Mouse (Mus musculus): ENCODE results near the gene Wnt11. TPM values are rescaled to one million over a fixed set of nuclear protein-coding genes. Genes with fewer than 3 reads are reported as not detected.

Gene Wnt11
- polyA plus RNA-seq, 1 experiment from 2014 or later: 3.6 TPM

DNA sequence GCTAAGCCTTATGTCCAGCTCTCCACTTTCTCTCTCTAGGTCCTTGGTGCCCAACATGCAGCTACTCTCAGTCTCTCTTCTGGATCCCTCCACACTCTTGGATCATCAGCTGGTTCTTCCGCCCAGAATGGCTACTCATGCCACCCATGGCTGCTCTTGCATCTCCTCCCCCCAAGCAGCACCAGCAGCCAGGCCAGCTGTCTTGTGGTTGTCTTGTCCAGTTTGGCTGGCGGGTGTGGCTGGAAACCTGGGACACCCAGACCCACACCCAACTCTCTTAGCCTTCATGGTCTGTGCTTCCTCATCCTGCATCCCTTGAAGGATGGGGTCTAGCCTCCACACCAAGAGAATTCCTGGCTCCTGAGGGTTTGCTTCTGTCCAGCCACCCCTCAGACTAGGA, 24.3 kb upstream of the Wnt11 start:
- DNase-seq (ENCODE audit: low spot score) (no peak), ATAC-seq (replicated peaks; ENCODE audit: low FRiP score, low TSS enrichment, low read depth) (no peak)
- 93% methylated on average over 2 of the region's 2 CpGs for WGBS
- Histone ChIP-seq H3K4me2 (ENCODE audit: low read length) (no peak overlapping the region), H3K9ac (ENCODE audit: low read length) (no peak overlapping the region), H3K4me1 (replicated peaks; ENCODE audit: control insufficient read depth, insufficient read depth, low read length) (peaks cover 6% of the 10 kb centered on the region), H3K27me3 (replicated peaks; ENCODE audit: control insufficient read depth, insufficient read depth, low read length) (no peaks in the 10 kb centered on the region), H3K36me3 (ENCODE audit: control insufficient read depth, insufficient read depth, low read length) (no peaks in the 10 kb centered on the region), H3K9me3 (ENCODE audit: control insufficient read depth, low read length) (no peaks in the 10 kb centered on the region), H3K27ac (ENCODE audit: low read depth) (no peak overlapping the region), H3K4me3 (ENCODE audit: low read depth, low read length) (no peak overlapping the region)

DNA sequence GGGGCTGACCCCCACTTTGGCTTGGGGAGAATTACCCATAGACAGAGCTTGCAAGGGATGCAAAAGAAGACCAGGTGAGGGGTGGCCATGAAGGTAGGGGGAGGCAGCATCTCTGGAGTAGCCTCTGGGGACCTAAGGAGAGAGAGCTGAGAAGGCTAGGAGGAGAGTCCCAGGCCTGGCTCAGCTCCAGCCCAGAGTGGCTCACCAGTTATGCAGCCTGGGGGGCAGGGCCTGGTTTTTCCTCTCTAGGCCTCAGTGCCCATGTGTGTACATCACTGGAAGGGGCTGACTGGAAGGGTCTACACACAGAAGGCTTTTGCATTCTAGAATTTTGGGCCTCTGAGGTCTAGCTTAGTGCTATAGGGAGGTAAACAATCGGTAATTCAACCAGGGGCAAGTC, 14.4 kb upstream of the Wnt11 start:
- Histone ChIP-seq H3K36me3 (ENCODE audit: control insufficient read depth, insufficient read depth, low read length) (no peaks in the 10 kb centered on the region), H3K4me3 (ENCODE audit: low read depth, low read length) (no peak overlapping the region), H3K4me1 (replicated peaks; ENCODE audit: control insufficient read depth, insufficient read depth, low read length) (peaks cover 13% of the 10 kb centered on the region), H3K9me3 (ENCODE audit: control insufficient read depth, low read length) (no peaks in the 10 kb centered on the region), H3K27ac (ENCODE audit: low read depth) (no peak overlapping the region), H3K27me3 (replicated peaks; ENCODE audit: control insufficient read depth, insufficient read depth, low read length) (no peaks in the 10 kb centered on the region), H3K4me2 (ENCODE audit: low read length) (no peak overlapping the region), H3K9ac (ENCODE audit: low read length) (no peak overlapping the region)
- ATAC-seq (replicated peaks; ENCODE audit: low FRiP score, low TSS enrichment, low read depth): no peak
- 91% methylated on average over 1 of the region's 1 CpGs for WGBS
- no peak for DNase-seq (ENCODE audit: low spot score)

DNA sequence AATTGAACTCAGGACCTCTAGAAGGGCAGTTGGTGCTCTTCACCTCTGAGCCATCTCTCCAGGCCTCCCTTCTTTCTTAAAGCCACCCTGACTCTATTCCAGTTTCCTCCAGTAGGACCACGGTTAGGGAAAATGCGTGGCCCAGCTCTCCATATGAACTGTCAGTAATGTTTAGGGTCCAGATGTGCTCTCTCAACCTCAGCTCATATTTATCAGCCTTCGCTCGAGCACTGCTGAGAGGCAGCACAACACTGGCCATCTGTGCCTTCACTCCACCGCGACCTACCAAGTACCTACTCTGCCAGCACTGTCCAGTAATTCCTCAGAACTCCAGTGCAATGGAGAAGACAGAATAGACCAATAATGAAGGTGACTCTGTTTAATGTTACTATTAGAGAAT, 12.0 kb upstream of the Wnt11 start:
- Histone ChIP-seq H3K27ac (ENCODE audit: low read depth) (no peak overlapping the region), H3K4me1 (replicated peaks; ENCODE audit: control insufficient read depth, insufficient read depth, low read length) (peaks cover 6% of the 10 kb centered on the region), H3K9ac (ENCODE audit: low read length) (no peak overlapping the region), H3K9me3 (ENCODE audit: control insufficient read depth, low read length) (no peaks in the 10 kb centered on the region), H3K27me3 (replicated peaks; ENCODE audit: control insufficient read depth, insufficient read depth, low read length) (no peaks in the 10 kb centered on the region), H3K4me2 (ENCODE audit: low read length) (no peak overlapping the region), H3K36me3 (ENCODE audit: control insufficient read depth, insufficient read depth, low read length) (no peaks in the 10 kb centered on the region), H3K4me3 (ENCODE audit: low read depth, low read length) (no peak overlapping the region)
- ATAC-seq (replicated peaks; ENCODE audit: low FRiP score, low TSS enrichment, low read depth) (no peak), DNase-seq (ENCODE audit: low spot score) (no peak)
- WGBS: 58% methylated on average over 6 of the region's 6 CpGs

DNA sequence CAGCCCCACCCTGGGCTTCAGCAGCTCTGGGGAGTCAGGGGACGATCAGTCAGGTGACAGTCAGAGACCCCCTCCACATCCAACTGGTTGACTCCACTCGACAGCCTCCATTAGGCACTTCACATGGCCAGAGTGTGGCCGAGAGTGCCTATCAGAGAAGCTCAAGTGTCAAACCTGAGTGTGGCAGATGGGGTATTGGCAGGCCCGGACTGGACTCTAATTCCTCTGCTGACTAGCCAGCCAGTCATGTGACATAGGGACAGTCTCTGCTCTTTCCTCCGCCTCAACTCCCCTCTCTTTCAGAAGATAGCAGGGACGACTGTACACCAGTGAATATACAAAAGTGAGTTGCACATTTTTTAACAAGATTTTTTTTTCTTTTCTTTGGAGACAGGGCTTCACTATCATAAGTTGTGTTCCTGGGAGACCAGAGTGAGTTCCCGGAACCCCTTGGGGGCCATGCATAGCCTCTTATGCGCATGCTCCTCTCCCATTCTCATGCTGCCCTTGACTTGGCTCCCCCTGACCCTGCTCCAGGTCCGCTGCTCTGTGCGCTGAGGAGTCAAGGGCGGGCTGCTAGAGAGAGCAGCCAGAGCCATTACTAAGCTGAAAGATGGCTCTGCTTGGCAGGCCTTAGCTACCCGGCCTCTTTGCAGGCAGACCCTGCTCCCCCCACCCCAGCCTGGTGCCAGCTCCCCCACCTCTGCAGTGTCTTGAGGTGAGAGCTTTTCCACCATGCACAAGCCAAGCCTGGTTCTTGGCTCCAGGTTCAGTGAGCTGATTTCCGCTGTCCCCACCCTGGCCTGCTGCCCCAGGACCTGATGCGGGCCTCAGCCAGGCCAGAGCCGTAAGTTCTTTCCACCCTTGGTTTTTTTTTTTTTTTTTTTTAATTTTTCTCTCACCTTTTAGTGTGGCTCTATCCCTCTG, 10.8 kb upstream of the Wnt11 start:
- H3K27ac ChIP-seq (ENCODE audit: low read depth): no peak overlapping the region
- no peaks in the 10 kb centered on the region for H3K36me3 ChIP-seq (ENCODE audit: control insufficient read depth, insufficient read depth, low read length)
- ATAC-seq (replicated peaks; ENCODE audit: low FRiP score, low TSS enrichment, low read depth) (no peak), DNase-seq (ENCODE audit: low spot score) (no peak)
- H3K4me1 ChIP-seq (replicated peaks; ENCODE audit: control insufficient read depth, insufficient read depth, low read length): no peaks in the 10 kb centered on the region
- H3K4me3 ChIP-seq (ENCODE audit: low read depth, low read length): no peak overlapping the region
- H3K27me3 ChIP-seq (replicated peaks; ENCODE audit: control insufficient read depth, insufficient read depth, low read length): no peaks in the 10 kb centered on the region
- H3K9ac ChIP-seq (ENCODE audit: low read length): no peak overlapping the region
- H3K4me2 ChIP-seq (ENCODE audit: low read length): no peak overlapping the region
- no peaks in the 10 kb centered on the region for H3K9me3 ChIP-seq (ENCODE audit: control insufficient read depth, low read length)
- WGBS: 73% methylated on average over 15 of the region's 15 CpGs

DNA sequence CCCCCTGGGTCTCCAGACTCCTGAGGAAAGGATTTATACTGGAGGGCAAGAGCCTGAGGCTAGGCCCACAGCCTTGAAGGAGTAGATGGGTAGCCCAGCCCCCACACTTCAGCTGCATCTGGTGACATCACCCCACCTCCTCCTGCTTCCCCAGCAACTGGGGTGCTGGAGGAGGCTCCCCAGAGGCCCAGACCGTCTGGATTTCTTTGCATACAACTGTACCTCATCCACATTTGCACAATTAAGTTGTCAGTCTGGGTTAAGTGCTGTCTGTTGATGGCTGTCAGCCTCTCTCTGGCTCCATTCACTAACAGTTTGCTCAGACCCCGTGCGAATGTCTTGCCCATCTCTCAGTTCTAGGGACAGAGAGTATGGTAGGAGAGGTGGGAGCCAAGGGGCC, 6.9 kb upstream of the Wnt11 start:
- WGBS: 72% methylated on average over 3 of the region's 3 CpGs
- no peak for DNase-seq (ENCODE audit: low spot score)
- no peaks in the 10 kb centered on the region for H3K36me3 ChIP-seq (ENCODE audit: control insufficient read depth, insufficient read depth, low read length)
- peaks cover 4% of the 10 kb centered on the region; the same call in 1 of the 2 replicates for H3K27me3 ChIP-seq (replicated peaks; ENCODE audit: control insufficient read depth, insufficient read depth, low read length)
- H3K4me2 ChIP-seq (ENCODE audit: low read length): no peak overlapping the region
- no peaks in the 10 kb centered on the region for H3K9me3 ChIP-seq (ENCODE audit: control insufficient read depth, low read length)
- ATAC-seq (replicated peaks; ENCODE audit: low FRiP score, low TSS enrichment, low read depth): no peak
- no peak overlapping the region for H3K9ac ChIP-seq (ENCODE audit: low read length)
- no peaks in the 10 kb centered on the region for H3K4me1 ChIP-seq (replicated peaks; ENCODE audit: control insufficient read depth, insufficient read depth, low read length)
- no peak overlapping the region for H3K27ac ChIP-seq (ENCODE audit: low read depth)
- no peak overlapping the region for H3K4me3 ChIP-seq (ENCODE audit: low read depth, low read length)

DNA sequence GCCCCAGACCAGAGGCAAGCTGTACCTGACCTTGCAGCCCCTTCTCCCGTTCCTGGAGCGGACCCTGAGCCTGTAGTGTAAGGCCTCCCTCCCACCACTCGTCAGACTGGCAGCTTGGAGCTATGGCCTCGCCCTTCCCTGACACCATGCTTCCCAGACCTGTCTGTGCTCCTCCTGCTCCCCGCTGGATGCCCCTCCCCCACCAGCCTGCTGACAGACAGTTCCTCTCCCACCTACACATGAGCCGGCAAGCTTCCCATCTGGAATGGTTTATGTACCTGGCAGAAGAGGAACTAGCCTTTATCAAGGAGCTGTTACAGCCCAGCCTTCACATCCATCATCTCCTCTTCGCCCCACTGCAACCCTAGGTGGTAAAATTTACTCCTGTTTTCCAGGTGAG, 6.0 kb upstream of the Wnt11 start:
- DNase-seq (ENCODE audit: low spot score) (no peak), ATAC-seq (replicated peaks; ENCODE audit: low FRiP score, low TSS enrichment, low read depth) (0 out of 2 replicates have a peak, but pooled peaks have one; percentile 29)
- Histone ChIP-seq H3K27me3 (replicated peaks; ENCODE audit: control insufficient read depth, insufficient read depth, low read length) (peaks cover 13% of the 10 kb centered on the region), H3K4me2 (ENCODE audit: low read length) (no peak overlapping the region), H3K36me3 (ENCODE audit: control insufficient read depth, insufficient read depth, low read length) (no peaks in the 10 kb centered on the region), H3K4me1 (replicated peaks; ENCODE audit: control insufficient read depth, insufficient read depth, low read length) (no peaks in the 10 kb centered on the region), H3K4me3 (ENCODE audit: low read depth, low read length) (no peak overlapping the region), H3K27ac (ENCODE audit: low read depth) (no peak overlapping the region), H3K9me3 (ENCODE audit: control insufficient read depth, low read length) (no peaks in the 10 kb centered on the region), H3K9ac (ENCODE audit: low read length) (no peak overlapping the region)
- WGBS: 23% methylated on average over 7 of the region's 7 CpGs

GRCm38 (mm10) chr7:98831290-98831689, 3.6 kb upstream of the Wnt11 start:
- ATAC-seq (replicated peaks; ENCODE audit: low FRiP score, low TSS enrichment, low read depth) (no peak), DNase-seq (ENCODE audit: low spot score) (no peak)
- H3K27ac ChIP-seq (ENCODE audit: low read depth): no peak overlapping the region
- H3K4me1 ChIP-seq (replicated peaks; ENCODE audit: control insufficient read depth, insufficient read depth, low read length): peaks cover 14% of the 10 kb centered on the region
- no peaks in the 10 kb centered on the region for H3K36me3 ChIP-seq (ENCODE audit: control insufficient read depth, insufficient read depth, low read length)
- no peak overlapping the region for H3K9ac ChIP-seq (ENCODE audit: low read length)
- H3K9me3 ChIP-seq (ENCODE audit: control insufficient read depth, low read length): no peaks in the 10 kb centered on the region
- WGBS: 77% methylated on average over 6 of the region's 6 CpGs
- no peak overlapping the region for H3K4me3 ChIP-seq (ENCODE audit: low read depth, low read length)
- peaks cover 35% of the 10 kb centered on the region for H3K27me3 ChIP-seq (replicated peaks; ENCODE audit: control insufficient read depth, insufficient read depth, low read length)
- no peak overlapping the region for H3K4me2 ChIP-seq (ENCODE audit: low read length)

- under 1% methylated on average over 45 of the region's 46 CpGs for WGBS
- no peaks in the 10 kb centered on the region for H3K36me3 ChIP-seq (ENCODE audit: control insufficient read depth, insufficient read depth, low read length)
- peaks cover 38% of the 10 kb centered on the region for H3K4me1 ChIP-seq (replicated peaks; ENCODE audit: control insufficient read depth, insufficient read depth, low read length)
Measured at GRCm38 (mm10) chr7:98835519-98836441, 868 bp downstream of the Wnt11 start.

More at GRCm38 (mm10) chr7:98835519-98836441, 868 bp downstream of the Wnt11 start:
- no peak for DNase-seq (ENCODE audit: low spot score)
- no peak for ATAC-seq (replicated peaks; ENCODE audit: low FRiP score, low TSS enrichment, low read depth)
- Histone ChIP-seq H3K9ac (ENCODE audit: low read length) (peak overlapping the region; percentile 48; the same call in 1 of the 2 replicates), H3K4me2 (ENCODE audit: low read length) (peak overlapping the region; percentile 98), H3K27me3 (replicated peaks; ENCODE audit: control insufficient read depth, insufficient read depth, low read length) (peaks cover 70% of the 10 kb centered on the region), H3K4me3 (ENCODE audit: low read depth, low read length) (peak overlapping the region; percentile 47), H3K9me3 (ENCODE audit: control insufficient read depth, low read length) (no peaks in the 10 kb centered on the region), H3K27ac (ENCODE audit: low read depth) (no peak overlapping the region)
